Mouse (Mus musculus): ENCODE results near the gene Fuz.
"Not testable (repeated sequence)": the region's sequence is repeated elsewhere in the genome, so short reads cannot be mapped to it uniquely, and the experiment has no call there.

Fuz gene

DNA sequence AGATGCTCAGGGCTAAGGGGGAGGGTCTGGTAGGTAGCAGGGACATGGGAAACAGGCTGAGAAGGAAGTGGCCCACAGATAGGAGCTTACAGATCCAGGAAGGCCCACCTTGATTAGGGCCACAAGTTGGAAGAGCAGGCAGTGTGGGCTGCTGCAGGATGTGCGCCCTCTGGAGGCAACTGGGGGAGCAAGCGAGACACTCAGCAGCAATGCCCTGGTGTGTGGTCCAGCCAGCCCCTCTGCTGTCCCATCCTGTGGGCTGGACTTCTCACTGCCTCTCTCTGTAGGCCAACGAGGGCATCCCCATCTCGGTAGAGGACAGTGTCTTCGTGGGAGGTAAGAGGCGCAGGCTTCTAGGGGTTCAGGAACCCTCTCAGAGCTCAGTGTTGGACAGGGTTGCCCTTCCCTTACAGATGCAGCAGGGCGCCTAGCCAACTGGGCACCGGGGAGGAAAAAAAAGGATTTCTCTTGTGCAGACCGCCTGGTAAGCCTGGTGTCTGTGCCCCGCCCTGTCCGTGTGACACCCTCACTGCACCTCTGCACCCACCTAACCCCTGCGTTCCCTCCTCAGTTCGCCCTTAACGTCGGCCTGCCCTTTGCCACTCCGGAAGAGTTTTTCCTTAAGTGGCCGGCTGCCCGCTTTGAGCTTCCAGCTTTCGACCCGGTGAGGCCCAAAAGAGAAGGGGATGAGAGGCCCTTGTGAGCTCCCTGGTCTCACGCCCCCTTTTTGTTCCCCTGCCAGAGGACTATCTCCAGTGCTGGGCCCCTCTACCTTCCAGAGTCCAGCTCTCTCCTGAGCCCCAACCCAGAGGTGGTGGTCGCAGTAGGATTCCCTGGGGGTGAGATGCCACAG lies 35.1 kb upstream of the Fuz start:
- DNase-seq = peak; percentile 83

DNA sequence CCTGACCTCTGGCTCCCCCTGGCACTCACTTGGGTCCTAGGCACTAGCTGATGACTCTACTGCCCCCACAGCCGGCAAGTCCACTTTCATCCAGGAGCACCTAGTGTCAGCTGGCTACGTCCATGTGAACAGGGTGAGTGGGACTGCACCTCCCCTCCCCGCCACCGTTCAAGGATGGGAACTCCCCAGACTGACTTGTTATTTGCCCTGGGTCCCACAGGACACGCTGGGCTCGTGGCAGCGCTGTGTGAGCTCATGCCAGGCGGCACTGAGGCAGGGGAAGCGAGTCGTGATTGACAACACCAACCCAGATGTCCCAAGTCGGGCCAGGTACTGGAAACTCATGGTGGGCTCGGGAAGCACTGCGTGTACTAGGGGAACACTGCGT lies 34.5 kb upstream of the Fuz start:
- DNase-seq = no peak

DNA sequence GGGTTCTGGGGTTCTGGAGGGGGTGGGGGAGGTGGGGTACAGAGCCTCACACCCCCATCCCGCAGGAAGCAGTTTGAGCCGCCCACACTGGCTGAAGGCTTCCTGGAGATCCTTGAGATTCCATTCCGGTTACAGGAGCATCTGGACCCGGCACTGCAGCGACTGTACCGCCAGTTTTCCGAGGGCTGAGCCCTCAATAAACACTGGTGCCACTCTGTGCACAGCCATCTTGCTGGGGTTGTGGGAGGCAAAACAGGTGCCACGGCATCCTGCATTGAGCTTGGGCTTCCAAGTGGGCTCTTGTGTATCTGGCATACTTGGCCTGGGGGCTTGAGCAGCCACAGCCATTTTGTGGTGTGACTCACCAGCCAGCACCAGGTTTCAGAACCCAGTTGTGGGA lies 33.4 kb upstream of the Fuz start:
- DNase-seq = no peak

DNA sequence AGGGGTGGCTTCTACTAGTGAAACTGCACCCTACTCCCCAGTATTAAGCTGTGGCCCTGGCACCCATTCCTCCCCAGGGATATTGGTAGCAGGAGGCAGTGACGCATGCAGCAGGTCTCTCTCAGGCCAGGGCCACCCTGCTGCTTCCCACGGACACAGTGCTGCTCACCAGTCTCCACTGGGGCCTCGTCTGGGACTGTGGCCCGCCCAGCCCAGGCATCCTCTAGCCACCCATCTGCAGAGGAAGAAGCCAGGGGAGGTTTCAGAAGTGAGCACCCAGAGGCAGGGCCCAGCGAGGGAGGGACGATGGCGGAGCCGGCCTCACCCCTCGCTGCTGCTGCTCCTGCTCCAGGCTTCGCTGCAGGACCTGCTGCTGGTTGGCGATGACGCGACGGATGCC lies 32.7 kb upstream of the Fuz start:
- no peak for DNase-seq

DNA sequence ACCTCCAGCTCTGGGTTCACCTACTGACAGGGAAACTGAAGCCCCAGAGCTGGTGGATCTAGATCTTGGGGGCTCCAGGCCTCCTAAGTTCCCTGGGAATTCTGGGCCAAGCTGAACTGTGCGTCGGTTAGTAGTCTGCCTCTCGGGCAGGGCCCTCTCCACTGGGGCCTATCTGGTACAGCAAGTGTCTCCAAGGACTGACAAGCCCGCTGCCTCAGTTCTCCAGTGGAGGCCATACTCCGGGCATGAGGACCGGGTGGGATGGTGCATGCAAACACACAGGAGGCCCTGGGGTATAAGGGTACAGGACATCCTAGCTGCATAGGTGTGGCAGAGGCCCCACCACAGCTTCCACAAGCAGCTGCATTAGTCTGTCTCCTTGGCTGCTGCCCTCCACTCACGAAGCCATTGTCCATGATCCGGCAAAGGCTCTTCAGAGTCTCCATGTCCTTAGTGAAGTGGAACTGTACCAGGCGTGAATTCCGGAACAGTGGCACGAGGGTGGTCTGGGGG lies 31.8 kb upstream of the Fuz start:
- no peak for DNase-seq

DNA sequence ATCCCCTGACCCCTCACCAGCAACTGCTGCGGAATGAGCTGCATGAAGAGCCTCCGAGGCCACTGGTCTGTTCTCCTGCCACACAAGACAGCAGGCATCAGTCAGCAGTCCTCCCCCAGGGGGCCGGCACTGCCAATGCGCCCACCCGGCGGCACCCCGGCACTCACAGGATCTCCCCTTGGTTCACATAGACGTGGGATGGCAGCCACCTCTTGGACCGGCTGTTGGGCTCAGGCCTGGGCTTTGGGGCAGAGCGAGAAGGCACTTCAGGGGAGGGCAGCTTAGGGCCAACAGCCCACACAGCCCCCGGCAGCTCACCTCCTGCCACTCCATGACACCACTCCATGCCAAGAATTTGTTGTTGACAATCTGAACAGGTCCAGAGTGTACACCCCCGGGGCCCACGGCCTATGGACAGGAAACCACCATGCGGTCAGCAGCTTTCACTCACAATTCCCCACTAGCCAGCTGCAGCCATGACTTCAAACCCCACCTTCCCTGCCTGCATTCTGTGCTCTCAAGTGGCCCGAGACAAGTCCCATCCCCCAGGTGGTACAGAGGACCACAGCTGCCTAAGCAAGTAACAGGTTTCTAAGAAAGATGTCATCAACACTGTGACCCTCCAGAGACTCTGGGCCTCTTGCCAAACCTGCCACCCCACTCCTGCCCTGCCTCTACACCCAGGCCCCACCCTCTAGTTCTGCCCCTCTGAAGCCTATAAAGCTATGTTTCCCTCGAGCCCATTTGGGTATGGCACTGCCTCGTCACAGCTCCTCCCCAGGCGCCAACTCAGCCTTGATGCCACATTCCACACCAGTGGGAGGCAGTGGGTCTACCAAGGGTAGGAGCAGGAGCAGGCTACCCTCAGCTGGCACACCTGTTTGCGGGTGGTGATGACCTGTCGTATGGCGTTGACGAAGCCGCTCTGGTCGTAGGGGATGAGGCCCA lies 31.0 kb upstream of the Fuz start:
- DNase-seq = no peak

DNA sequence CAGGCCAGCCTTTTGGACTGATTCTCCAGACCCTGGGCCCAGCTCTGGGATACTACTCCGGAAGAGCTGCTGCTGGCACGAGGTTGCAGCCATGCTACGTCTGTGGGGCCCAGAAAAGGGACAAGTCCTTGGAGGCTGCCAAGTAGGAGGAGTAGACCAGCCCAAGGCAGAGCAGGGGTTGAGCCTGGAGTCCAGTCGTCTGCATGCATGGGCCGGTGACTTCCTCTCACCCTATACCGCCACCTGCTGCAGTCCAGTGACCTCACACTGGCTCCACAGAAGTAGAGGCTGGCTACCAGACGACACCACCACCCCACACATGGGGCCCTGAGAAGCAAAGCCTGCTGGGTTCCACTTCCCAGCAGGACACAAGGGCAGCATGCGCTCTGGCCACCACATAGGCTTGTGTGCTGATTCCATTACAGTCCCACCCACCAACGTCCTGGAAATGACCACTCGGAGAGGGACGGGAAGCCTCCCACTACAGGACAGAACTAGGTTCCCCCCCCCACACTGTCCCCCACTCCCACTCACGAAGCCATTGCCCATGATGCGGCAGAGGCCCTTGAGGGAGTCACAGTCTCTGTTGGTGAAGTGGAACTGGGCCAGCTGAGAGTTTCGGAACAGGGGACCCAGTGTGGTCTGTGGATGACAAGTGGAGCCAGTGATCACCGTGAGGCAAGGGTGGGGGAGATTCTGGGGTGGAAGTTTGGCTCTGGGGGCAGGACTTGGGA lies 29.4 kb upstream of the Fuz start:
- no peak for DNase-seq

DNA sequence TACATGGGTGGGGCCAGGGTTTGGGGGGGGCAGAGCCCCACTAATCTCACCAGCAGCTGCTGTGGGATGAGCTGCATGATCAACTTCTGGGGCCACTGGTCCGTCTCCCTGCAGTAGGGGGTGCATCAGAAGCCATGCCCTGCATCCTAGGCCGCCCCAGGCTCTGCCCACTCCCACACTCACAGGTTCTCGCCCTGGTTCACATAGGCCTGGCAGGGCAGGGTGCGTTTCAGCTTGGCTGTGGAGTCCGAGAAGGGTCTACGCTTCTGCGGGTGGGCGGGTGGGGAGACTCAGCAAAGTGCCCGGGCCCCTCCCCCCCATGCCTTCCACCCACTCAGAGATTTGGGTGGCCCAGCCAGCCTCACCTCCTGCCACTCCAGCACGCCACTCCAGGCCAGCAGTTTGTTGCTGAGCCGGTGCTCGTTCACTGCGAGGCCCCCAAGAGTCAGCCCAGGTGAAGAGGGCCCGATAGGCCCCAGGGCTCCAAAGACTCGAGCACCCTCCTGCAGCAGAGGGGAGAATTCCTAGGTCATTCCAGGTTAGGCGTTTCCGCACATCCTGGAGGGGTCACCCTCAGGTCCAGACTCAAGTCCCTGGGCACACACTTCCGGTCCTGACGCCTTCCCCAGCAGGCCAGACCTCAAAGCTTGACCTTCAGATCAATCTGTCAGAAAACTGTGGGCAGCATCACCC lies 28.7 kb upstream of the Fuz start:
- no peak for DNase-seq

DNA sequence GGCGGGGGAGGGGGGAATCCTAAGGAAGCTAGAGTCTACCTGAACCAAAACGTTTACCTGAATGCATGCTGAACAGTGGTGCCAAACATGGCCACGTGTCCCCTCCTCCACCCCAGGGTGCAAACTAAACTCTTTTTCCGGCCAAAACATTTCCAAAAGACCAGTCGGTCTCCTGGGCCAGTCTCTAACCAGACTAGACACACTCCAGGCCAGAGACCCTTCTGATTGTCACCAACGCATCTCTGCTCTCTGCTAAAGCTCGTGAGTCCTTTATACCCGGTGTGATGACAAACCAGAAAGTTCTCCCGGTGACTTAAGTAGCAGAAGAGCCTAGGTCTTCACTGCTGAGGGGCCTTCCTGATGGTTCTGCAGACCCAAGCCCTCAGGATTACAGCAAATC lies 28.1 kb upstream of the Fuz start:
- no peak for DNase-seq

DNA sequence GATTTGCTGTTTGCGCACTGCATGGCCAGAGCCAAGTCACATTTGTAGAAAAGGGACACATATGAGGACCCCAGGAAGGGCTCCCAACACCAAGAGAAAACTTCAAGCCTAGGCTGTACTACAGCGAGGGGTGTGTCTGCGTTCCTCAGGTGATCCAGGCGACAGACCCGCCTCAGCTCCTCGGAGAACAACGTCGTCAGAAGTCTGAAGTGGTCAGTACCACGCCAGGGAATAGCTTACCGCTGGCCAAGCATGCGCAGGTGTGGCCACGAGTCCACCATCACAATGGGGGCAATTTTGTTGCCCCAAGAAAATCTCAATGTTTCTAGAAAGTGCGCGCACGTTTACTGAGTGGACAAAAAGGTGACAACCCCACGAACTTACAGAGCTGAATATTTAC lies 27.4 kb upstream of the Fuz start:
- DNase-seq = no peak

DNA sequence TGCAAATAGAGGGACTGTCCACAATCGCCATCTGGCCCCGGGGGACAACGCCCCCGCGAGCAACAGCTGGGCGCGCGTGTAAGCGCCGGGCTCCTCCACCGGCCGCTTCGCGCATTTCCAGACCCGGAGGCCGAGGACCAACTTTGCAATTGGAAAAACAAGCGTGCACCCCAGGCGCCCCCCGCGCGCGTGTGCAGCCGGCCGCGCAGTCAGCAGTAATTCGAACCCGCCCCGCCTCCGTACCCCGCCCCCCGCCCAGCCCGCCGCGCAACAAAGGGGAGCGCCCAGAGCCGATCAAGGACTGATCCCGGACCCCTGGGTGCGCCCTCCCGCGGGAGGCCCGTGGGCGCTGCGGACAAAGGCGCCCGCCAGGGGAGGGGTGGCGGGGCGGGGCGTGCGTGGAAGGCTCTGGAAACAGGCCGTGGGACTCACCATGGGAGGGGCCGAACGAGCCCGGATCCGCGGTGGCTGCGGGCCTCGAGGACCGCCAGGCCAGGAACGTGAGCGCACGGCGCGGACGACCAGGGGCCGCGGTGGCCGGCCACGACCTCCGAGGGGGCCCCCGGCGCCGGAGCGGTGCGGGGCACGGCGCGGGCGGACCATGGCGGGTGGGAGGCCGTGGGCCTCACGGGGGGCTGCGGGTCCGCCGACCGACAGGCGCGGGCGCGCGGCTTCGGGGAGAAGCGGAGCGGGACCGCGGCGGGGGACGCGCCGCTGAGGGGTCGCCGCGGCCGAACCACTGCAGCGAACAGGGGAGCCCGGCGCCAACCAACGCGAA lies 26.8 kb upstream of the Fuz start:
- peak; percentile 62 for DNase-seq

DNA sequence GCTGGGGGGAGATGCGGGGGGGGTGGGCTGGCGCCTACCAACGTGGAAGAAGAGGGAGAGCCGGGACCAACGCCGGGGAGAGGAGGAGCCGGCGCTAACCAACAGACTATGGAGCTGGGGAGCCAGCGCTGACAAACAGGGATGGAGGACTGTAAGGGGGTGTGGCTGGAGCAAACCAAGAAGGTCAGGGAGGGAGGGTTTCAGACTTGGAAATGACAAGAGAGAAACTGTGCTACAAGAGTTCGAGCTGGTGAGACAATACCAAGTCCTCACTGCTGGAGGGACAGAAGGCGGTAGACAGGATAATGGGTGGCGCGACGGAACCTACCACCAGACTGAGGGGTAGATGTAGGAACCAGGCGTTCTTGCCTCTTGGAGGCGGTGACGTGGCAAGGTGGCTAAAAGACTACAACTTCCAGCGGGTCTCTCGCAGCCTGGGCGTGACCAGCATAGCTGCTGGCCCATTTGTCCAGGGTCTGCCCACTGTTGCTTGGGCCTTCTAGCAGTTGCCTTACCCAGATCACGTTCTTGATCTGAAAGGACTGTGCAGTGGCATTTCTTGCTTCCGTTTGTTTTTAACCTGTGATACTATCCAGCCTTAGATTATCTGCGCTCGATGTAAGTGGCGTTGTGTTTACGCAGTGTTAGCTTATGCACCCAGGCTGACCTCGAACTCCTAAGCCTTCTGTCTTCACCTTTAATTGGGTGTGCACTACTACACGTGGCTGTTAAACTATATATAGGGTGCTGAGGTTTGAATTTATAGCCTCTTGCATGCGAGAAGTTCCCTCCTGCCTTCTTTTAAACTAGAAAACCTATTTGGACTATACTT lies 26.0 kb upstream of the Fuz start, which contains the start of gene Ptov1:
Ptov1 (minus strand) TSS at position 92 of the 832 bp plus-strand sequence.
- peak; percentile 93 for DNase-seq

DNA sequence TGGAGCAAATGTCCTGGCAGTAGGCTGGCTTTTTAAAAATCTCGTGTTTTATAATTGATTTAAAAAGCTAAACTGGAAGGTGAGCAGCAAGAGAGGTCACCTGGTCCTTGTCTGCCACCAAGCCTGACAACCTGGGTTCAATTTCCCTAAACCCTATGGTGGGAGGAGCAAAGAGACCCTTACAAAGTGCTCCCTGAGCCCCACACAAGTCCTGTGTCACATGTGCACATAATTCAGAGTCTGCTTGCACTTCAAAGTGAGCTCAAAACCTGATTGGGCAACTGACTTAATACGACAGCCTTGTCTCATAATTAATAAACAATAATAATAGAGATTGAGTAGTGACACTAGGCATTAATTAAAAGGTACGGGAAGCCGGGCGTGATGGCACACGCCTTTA lies 25.3 kb upstream of the Fuz start:
- DNase-seq = no peak

DNA sequence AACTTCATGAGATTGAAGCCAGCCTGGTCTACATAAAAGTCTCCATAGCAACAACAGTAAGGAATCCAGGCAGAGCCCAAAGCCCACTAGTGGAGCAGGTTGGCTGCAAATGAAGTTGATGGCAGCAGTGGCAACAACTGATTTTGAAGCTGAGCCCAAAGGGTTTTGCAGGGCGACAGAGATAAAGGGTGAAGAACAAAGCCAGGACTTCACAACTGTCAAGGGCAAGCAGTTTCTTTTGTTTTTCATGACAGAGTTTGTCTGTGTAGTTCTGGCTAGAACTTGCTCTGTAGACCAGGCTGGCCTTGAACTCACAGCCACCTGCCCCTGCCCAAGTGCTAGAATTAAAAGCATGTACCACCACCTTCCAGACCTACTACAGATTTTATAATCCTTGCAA lies 24.7 kb upstream of the Fuz start:
- no peak for DNase-seq

DNA sequence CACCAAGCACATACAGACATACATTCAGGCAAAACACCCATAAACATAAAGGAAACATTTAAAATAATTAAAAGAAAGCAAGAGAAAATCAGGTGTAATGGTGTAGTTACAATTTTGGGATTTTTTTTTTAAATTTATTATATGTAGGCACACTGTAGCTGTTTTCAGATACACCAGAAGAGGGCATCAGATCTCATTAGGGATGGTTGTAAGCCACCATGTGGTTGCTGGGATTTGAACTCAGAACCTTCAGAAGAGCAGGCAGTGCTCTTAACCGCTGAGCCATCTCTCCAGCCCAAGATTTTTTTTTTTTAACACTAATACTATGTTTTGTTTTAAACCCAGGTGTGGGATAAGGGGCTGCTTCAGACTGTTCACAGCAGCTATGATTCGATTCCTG lies 24.1 kb upstream of the Fuz start:
- DNase-seq = not testable (repeated sequence)

DNA sequence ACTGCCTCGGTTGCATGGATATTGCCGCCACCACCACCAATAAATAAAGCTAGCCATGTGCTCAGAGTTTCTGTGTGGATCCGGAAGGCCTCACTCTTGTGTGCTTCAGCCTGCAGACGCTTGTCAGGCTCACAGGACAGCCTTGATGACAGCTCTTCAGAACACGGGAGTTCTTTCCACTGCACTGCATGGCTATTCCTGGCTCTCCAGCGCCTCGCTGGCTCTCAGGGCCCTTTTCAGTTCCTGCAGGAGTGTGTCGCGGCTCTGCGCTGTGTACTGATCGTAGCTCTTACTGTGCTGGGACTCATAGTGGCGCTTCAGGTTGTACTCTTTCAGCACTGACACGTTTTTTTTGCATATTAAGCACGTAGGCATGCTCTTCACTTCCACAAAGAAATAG lies 18.0 kb upstream of the Fuz start:
- DNase-seq = no peak

DNA sequence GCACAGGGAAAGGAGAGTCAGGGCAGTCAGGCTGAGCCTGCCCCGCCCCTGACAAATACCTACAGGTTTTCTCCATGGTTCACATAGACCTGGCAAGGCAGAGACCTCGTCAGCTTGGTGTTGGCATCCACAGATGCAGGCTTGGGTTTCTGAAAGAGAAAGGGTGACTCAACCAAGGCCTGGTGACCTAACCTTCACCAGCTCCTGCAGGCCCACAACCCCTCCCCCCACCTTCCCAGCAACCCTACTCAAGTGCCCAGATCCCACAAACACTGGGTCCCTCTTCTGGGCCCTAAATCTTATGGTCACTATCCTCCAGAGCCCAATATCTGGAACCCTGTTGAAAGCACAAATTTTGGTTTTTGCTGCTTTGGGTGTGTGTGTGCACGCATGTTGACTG lies 12.8 kb upstream of the Fuz start:
- DNase-seq = no peak

DNA sequence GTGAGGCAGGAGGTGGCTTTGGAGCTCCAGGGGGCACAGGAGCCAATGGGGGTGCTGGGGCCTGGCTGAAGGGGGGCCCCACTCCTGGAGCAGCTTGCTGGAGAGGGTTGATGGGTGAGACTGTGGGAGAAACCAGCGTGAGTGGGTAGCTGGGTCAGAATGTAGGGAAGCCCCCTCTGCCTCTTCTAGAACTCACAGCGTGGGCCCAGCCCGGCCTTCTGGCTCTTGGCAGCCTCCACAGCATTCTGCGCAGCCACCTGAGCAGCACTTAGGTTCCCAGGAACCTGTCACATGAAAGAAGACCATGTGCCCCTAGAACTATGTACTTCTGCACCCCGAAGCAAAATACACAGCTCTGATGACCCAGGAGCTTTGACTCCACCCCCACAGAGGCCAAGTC lies 11.2 kb upstream of the Fuz start:
- DNase-seq = no peak

DNA sequence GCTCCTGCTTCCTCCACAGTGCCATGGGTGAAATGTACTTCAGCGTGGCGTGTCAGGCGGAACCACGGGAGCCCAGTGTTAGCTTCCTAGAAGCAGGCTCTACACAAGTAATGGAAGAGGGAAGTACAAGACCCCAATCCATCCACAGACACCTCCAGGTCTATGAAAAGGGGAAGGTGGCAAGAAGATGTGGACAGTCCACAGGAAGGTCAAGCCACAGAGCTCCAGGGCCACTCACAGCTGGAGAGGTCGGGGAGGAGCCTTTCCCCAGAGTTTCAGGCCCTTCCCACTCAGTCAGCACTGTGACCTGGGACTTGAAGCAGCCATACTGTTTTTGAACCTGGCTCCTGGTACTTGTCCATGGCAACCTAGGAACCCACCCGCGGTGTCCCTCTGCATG lies 8.9 kb upstream of the Fuz start:
- DNase-seq = no peak

DNA sequence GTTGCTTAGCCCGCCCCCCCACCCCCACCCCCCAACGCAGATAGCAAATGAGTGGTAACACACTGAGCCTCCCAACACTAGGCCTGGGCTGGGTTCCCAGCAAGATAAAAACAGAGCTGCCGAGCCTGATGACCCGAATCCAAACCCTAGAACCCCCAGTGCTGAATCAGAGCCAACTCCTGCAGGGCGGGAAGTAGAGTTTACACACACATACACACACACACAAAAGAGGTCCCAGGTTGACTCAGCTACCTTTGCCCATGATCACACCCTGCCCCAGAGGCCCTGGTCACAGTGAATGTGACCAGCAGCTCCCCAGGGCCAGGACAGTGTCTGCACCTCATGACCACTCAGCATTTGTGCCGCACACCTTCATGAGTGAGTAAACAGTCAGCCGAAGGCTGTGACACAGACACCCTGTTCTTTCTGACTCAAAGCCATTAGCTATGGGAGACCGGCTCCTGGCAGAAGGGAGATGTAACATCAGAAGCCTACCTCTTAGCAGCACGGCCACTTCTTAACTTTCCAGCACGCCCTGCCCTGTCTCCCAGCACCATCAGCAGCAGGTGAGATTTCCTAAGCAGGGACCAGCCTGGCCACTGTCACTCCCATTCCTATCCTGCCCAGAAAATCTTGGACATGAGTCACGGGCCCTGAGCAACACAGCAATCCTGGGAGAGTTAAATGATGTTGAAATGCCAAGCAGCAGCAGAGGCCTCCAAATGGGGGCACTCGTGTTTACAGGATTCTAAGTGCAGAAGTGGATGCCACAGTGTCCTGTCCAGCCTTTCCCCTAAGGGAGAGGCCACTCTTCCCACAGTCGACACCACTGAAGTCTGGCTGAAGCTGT lies 7.4 kb upstream of the Fuz start:
- no peak for DNase-seq

Data from right cerebral cortex, postnatal 4 days (tissue).